Mouse (Mus musculus) naive thymus-derived CD4-positive, alpha-beta T cell, adult 2 months (primary cell): Measurements from ENCODE around the gene Wnk1.
A peak's percentile ranks its signal among the peaks of the same experiment; 100 is the strongest.

Experiments used
- DNase-seq: peaks from one replicate; pipeline ENCODE4 v3.0.0-alpha.2; 2011; ENCODE audit warnings: low read depth

Gene Wnk1

GRCm38 (mm10) chr6:120040557-120040857 lies 2.0 kb upstream of the Wnk1 start:
- DNase-seq = no peak

- peak; percentile 95 for DNase-seq
Observed at GRCm38 (mm10) chr6:120039668-120040556, 1.4 kb upstream of the Wnk1 start.

GRCm38 (mm10) chr6:120039256-120039563 lies 738 bp upstream of the Wnk1 start:
- no peak for DNase-seq

GRCm38 (mm10) chr6:120037636-120038365 lies 671 bp downstream of the Wnk1 start:
- DNase-seq = peak; percentile 83

GRCm38 (mm10) chr6:120037004-120037635 lies 1.4 kb downstream of the Wnk1 start:
- peak; percentile 77 for DNase-seq

GRCm38 (mm10) chr6:120024577-120024976 lies 13.9 kb downstream of the Wnk1 start:
- DNase-seq = no peak

GRCm38 (mm10) chr6:120023746-120024145 lies 14.7 kb downstream of the Wnk1 start:
- DNase-seq = no peak

- no peak for DNase-seq
Observed at GRCm38 (mm10) chr6:120022042-120022441, 16.4 kb downstream of the Wnk1 start.

GRCm38 (mm10) chr6:120019697-120020096 lies 18.8 kb downstream of the Wnk1 start:
- DNase-seq = no peak

- DNase-seq = no peak
Observed at GRCm38 (mm10) chr6:120013125-120013524, 25.3 kb downstream of the Wnk1 start.

- no peak for DNase-seq
Observed at GRCm38 (mm10) chr6:120011440-120011839, 27.0 kb downstream of the Wnk1 start.

GRCm38 (mm10) chr6:120011001-120011400 lies 27.5 kb downstream of the Wnk1 start:
- no peak for DNase-seq

GRCm38 (mm10) chr6:120010535-120010934 lies 27.9 kb downstream of the Wnk1 start:
- DNase-seq = no peak

- DNase-seq = peak; percentile 86
Observed at GRCm38 (mm10) chr6:120001718-120002117, 36.8 kb downstream of the Wnk1 start.

- DNase-seq = no peak
Observed at GRCm38 (mm10) chr6:119996480-119996879, 42.0 kb downstream of the Wnk1 start.

- DNase-seq = no peak
Observed at GRCm38 (mm10) chr6:119924235-119925005, 114.1 kb downstream of the Wnk1 start.

GRCm38 (mm10) chr6:119922544-119922943 lies 115.9 kb downstream of the Wnk1 start:
- DNase-seq = no peak

- DNase-seq = no peak
Observed at GRCm38 (mm10) chr6:119922136-119922535, 116.3 kb downstream of the Wnk1 start.

GRCm38 (mm10) chr6:119918561-119919181 lies 119.8 kb downstream of the Wnk1 start:
- peak; percentile 68 for DNase-seq

GRCm38 (mm10) chr6:119915710-119916109 lies 122.8 kb downstream of the Wnk1 start:
- no peak for DNase-seq

- DNase-seq = no peak
Observed at GRCm38 (mm10) chr6:119912046-119912445, 126.4 kb downstream of the Wnk1 start.

GRCm38 (mm10) chr6:119905461-119905860 lies 133.0 kb downstream of the Wnk1 start:
- DNase-seq = no peak
